Comparison of ENCODE assay signal across 9 mouse cellular contexts in the genomic region with DNA sequence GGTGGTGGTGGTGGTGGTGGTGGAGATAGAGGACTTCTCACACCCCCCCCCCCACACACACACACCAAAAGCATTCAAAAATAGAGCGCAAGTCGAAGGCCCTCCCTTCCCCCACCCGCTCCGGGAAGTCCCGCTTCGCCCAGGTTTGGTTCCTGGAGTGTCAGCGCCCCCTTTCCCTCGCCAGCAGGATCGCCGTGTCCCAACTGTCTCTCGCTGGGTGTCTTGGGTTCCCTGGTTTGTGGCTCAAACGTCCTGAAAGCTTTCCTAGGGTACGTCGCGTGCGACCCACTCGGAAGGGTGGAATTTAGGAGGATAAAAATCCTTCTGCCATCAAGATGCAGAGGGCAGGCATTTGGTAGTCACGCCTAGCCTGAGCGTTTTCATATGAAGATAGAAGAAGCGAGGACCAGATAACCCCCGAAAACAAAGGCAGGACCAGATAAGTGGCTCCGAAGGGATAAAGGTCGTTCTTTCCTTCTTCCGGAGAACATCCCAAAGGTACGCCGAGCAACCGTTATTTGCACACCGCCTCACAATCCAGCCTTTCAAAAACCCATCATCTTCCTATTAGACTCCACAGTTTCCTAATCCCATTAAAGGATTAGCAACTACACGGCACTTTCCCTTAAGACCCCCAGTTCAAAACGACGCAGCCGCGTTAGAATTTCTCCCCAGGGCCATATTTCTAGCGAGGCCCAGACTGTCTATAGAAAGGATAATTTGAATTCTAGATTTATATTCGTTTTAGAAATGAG. TPM values are rescaled to one million over a fixed set of nuclear protein-coding genes. Genes with fewer than 3 reads are reported as not detected.
A peak's percentile ranks its signal among the peaks of the same experiment; 100 is the strongest.
DNase-seq lines count a peak whose midpoint lies in the region; ATAC-seq lines count a peak whose summit lies in the region.
"Had no signal": no experiment of that assay in that cellular context is flagged by ENCODE, and none has a peak within 500 bp of the region (broad histone marks: within the 10 kb centered on the region; RNA-seq: fewer than 3 reads in every experiment).

No protein-coding gene starts in this region.

- no peak overlapping the region for H3K9ac ChIP-seq in forebrain, embryonic 15.5 days (replicated peaks)
- no peak overlapping the region for H3K9ac ChIP-seq in midbrain, embryonic 13.5 days (replicated peaks)

- peaks cover 88% of the 10 kb centered on the region for H3K27me3 ChIP-seq in forebrain, embryonic 15.5 days
- peaks cover 23% of the 10 kb centered on the region; the same call in 1 of the 2 replicates for H3K27me3 ChIP-seq in limb, embryonic 10.5 days (ENCODE audit: low read depth, poor library complexity, severe bottlenecking)
- peaks cover 97% of the 10 kb centered on the region for H3K27me3 ChIP-seq in midbrain, embryonic 13.5 days

- 0 out of 2 replicates have a peak, but pooled peaks have one; percentile 21 for ATAC-seq in forebrain, embryonic 15.5 days (replicated peaks)
- ATAC-seq in midbrain, embryonic 13.5 days = no peak
- ATAC-seq: Patski had no signal

- H3K9me3 ChIP-seq in forebrain, embryonic 15.5 days = no peaks in the 10 kb centered on the region
- no peaks in the 10 kb centered on the region for H3K9me3 ChIP-seq in limb, embryonic 10.5 days (replicated peaks)
- H3K9me3 ChIP-seq in midbrain, embryonic 13.5 days = no peaks in the 10 kb centered on the region

- intact Hi-C loops in heart, postnatal 36 days (cut with DNase I) = loop anchor here (2.0 to 10.0 kb wide), 5 partner anchors 69 to 1389 kb away; no protein-coding TSS in a partner anchor

- H3K4me2 ChIP-seq in forebrain, embryonic 15.5 days (replicated peaks) = peak overlapping the region; percentile 32
- peak overlapping the region; percentile 35 for H3K4me2 ChIP-seq in midbrain, embryonic 13.5 days (replicated peaks)

- 1% methylated on average over 35 of the region's 35 CpGs for WGBS in forebrain, embryonic 15.5 days
- WGBS in limb, embryonic 10.5 days = under 1% methylated on average over 35 of the region's 35 CpGs
- WGBS in midbrain, embryonic 13.5 days = under 1% methylated on average over 35 of the region's 35 CpGs

- peaks cover 65% of the 10 kb centered on the region for H3K4me1 ChIP-seq in forebrain, embryonic 15.5 days
- H3K4me1 ChIP-seq in limb, embryonic 10.5 days = peaks cover 55% of the 10 kb centered on the region
- H3K4me1 ChIP-seq in midbrain, embryonic 13.5 days (replicated peaks) = peaks cover 62% of the 10 kb centered on the region

- H3K27ac ChIP-seq in forebrain, embryonic 15.5 days (replicated peaks) = no peak overlapping the region
- H3K27ac ChIP-seq in limb, embryonic 10.5 days = peak overlapping the region; percentile 99
- no peak overlapping the region for H3K27ac ChIP-seq in midbrain, embryonic 13.5 days

- H3K36me3 ChIP-seq in forebrain, embryonic 15.5 days = no peaks in the 10 kb centered on the region
- H3K36me3 ChIP-seq in limb, embryonic 10.5 days = peaks cover 8% of the 10 kb centered on the region
- no peaks in the 10 kb centered on the region for H3K36me3 ChIP-seq in midbrain, embryonic 13.5 days

- H3K4me3 ChIP-seq in forebrain, embryonic 15.5 days = 0 out of 2 replicates have a peak overlapping the region, but pooled peaks have one; percentile 12
- H3K4me3 ChIP-seq in limb, embryonic 10.5 days = peak overlapping the region; percentile 82
- H3K4me3 ChIP-seq in midbrain, embryonic 13.5 days (replicated peaks) = 0 out of 2 replicates have a peak overlapping the region, but pooled peaks have one; percentile 3

- peak; percentile 75 to 78 for DNase-seq in layer of hippocampus, postnatal 10 days (ENCODE audit: low spot score in 2 of 2)
- no peak for DNase-seq in layer of hippocampus, adult 11-12 months (ENCODE audit: low spot score)
- peak; percentile 85 for DNase-seq in adrenal gland, postnatal 14 days
- peak; percentile 78 to 82 for DNase-seq in heart, postnatal 36 days
- peak; percentile 92 for DNase-seq in limb, embryonic 10.5 days (ENCODE audit: low spot score)
- DNase-seq in urinary bladder, postnatal 14 days (ENCODE audit: low spot score) = peak; percentile 80

RNA-seq across cellular contexts. Expression of gene Pdgfra, which starts 0.8 kb away (rescaled TPM):
- total RNA-seq in layer of hippocampus, postnatal 10 days (2021) = 10 to 100 TPM; 93.7 to 94.8 TPM
- total RNA-seq in adrenal gland, postnatal 14 days (2021) = 26.8 and 33.8 TPM in 2 replicates
- 7.6 and 8.4 TPM in 2 replicates for polyA plus RNA-seq in forebrain, embryonic 15.5 days (2015; fragmentation: Nextera tagmentation; extraction: Ambion mirVana)
- 10 to 100 TPM; 30.2 to 31.7 TPM for total RNA-seq in heart, postnatal 36 days (2021)
- polyA plus RNA-seq in limb, embryonic 10.5 days (2016; fragmentation: Nextera tagmentation; extraction: Ambion mirVana) = 69.2 and 111 TPM in 2 replicates
- polyA plus RNA-seq in midbrain, embryonic 13.5 days (2015; fragmentation: Nextera tagmentation; extraction: Ambion mirVana) = 4.2 and 5.2 TPM in 2 replicates

Comparison
In these comparisons a context has a peak if more than half of its experiments do, and no peak if none do; other contexts are left out.
1. H3K4me3 ChIP-seq: peak in every context shown above with its lines; median percentile 82 in limb, embryonic 10.5 days; 12 in forebrain, embryonic 15.5 days; 3 in midbrain, embryonic 13.5 days.